Mouse (Mus musculus) CD4-positive naive resting alpha-beta T cell, adult 57 days (primary cell): Measurements from ENCODE around the gene Gm10600. TPM values are rescaled to one million over a fixed set of nuclear protein-coding genes. Genes with fewer than 3 reads are reported as not detected.

Source experiments
- total RNA-seq: library from RNA; stranded (reverse); gene quantifications from one replicate; pipeline ENCODE4 v1.2.4, GENCODE M21; 2023

The Gm10600 gene
- not detected for total RNA-seq

GRCm38 (mm10) chr4:42240339-42240738, at the start of gene Gm10600:
Gm10600 (plus strand) TSS chr4:42240639.

GRCm38 (mm10) chr4:42255467-42255866, 15.0 kb downstream of the Gm10600 start, which contains the start of gene Ccl21b:
Ccl21b (plus strand) TSS chr4:42255767.

Other genes with a start within 250 kb of the Gm10600 start
- not detected for gene Gm21093, start 205.9 kb upstream of the Gm10600 start, total RNA-seq
- not detected for gene Gm3893, start 149.4 kb upstream of the Gm10600 start, total RNA-seq
- gene Gm13304, start 125.8 kb upstream of the Gm10600 start, total RNA-seq: not detected
- gene Gm13306, start 87.2 kb upstream of the Gm10600 start, total RNA-seq: not detected
- gene Gm13305, start 72.0 kb upstream of the Gm10600 start, total RNA-seq: not detected
- not detected for gene Ccl21b, start 15.1 kb downstream of the Gm10600 start, total RNA-seq
- not detected for gene Gm21953, start 53.6 kb downstream of the Gm10600 start, total RNA-seq
- 0.24 TPM for gene Fam205a3, start 77.7 kb downstream of the Gm10600 start, total RNA-seq
- not detected for gene Gm21586, start 198.7 kb downstream of the Gm10600 start, total RNA-seq
- gene Gm2163, start 226.1 kb downstream of the Gm10600 start, total RNA-seq: not detected